Mouse (Mus musculus) NIH3T3 (cell line): ENCODE measurements at regions not wholly inside any gene's neighbourhood (a gene's known extent, or its start where the extent isn't known, plus 50 kb on each side); places are given as distances from the start of the nearest gene placed in this dataset.

Experiments used
- DNase-seq: peaks from one replicate; pipeline ENCODE4 v3.0.0-alpha.2; 2012; ENCODE audit warnings: low read depth

DNA sequence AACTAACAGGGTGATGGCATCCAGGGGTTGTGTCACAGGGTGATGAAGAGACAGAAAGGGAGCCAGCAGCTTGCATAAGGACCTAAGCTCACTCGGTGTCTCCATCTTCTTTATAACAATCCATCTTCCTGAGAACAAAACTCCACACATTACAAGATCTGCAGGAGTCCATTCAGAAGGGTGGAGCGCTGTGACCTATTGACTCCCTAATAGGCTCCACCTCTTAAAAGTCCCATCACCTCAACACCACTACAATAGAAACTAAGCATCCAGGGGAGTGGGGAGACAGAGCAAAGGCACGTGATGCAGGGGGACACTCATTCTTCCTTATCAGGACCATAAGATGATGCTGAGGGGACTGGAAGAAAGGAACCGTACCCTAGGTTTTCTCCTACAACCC, 224.5 kb upstream of the Irx5 start:
- no peak for DNase-seq

DNA sequence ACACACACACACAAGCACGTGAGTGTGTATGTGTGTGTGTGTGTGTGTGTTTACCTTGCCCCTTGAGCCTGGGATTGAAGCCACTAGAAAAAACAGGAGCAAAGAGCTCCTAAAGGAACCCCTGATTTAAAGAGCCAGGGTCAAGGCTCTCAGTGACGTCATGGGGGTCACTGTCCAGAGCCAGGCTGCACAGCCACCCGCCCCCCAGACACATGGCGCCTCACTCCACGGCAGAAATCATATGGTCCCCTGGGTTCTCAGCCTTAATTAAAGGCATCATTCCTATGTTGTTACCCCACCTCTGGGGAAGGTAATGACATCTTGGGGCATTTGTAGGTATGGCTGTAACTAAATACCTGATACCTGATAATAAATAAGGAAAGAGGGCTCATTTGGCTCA, 224.9 kb upstream of the Irx5 start:
- no peak for DNase-seq

DNA sequence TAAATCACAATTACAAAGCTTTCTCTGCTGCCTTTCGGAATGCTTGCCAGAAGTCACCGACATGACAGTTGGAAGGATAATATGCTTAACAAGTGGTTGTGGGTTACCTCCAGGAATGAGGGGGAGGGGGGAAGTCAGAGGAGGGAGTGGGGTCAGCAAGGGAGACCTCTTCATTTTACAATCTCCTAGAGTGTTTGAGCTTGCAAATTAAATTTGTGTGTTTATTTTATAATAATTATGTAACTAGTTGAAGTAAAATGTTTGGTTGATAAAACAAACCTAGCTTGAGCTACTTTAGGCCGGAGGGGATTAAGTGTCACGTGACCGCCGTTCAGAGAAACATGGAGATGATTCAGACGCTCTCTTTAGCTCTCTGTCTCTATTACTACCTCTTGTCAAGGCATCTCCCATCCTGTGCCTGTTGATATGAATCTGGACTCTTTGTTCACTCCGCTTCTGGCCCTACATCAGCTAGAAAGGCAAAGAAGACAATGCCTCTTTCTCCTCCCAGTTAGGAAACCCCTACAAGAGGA, 227.3 kb upstream of the Irx5 start:
- no peak for DNase-seq

DNA sequence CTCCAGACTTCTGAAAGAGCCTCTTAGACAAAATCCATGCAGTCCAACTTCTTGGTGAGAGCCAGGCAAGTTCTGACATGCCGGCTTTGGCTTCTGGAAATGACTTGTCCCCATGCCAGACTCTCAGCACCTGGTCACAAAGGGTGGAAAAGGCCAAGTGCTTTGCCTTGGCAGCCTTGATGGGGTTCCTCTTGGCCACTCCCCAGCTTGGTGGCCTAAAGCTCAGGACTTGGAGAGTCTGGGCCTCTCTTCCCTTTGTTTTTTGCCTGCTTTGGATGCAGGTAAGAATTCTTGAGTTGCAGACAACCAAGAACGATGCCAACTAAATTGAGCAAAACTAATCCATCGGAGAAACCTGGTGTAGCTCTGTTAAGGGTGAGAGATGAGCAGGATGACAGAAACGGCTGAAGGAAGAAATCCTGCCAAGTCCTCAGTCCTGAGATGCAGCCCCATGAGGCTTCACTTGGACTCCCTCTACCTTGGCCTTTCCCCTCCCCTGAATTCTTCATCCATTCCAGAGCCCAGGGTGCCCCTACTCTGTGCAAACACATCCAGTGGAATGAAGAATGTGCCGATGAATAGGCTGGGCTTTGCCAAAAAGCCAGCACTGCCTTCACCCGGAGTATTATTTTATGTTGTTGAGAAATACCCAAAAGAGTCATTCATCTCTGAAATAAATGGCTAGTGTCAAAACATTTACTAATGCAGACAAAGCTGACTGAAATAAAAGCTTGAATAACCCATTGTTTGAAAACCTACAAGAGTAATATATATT, 228.0 kb upstream of the Irx5 start:
- DNase-seq = no peak

DNA sequence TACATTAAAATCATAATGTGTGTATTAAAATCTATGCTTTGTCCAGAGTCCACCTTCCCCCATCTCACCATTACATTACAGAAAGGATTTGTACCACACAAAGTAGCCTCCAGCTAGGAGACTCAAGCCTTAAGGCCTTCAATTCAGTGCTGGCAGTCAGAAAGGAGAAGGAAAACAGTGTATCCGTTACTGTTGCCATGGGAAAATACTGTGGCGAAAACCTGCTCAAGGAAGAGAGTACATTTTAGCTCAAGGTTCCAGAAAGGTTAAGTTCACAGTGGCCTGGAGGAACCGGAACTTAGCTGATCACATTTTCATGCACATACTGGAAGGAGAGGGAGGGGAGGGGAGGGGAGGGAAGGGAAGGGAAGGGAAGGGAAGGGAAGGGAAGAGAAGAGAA, 231.8 kb upstream of the Irx5 start:
- no peak for DNase-seq

DNA sequence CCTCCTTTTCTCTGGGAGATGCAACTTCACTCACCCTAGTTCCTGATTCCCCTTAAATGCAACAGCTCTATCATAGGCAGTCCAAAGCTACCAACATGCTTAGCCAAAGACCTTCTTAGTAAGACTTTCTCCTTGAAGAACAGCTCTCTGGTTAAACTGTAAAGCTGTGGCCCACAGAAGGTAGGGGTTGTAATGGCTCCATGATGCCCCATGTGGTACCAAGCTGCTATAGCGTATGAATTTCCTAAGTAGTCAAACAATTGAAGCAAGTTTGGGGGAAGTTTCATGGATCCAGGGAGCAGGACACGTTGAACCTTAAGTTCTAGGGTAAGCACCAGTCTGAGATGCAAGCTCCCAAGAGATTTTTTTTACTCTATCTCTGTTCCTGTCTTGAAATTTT, 236.1 kb upstream of the Irx5 start:
- DNase-seq = peak; percentile 7

DNA sequence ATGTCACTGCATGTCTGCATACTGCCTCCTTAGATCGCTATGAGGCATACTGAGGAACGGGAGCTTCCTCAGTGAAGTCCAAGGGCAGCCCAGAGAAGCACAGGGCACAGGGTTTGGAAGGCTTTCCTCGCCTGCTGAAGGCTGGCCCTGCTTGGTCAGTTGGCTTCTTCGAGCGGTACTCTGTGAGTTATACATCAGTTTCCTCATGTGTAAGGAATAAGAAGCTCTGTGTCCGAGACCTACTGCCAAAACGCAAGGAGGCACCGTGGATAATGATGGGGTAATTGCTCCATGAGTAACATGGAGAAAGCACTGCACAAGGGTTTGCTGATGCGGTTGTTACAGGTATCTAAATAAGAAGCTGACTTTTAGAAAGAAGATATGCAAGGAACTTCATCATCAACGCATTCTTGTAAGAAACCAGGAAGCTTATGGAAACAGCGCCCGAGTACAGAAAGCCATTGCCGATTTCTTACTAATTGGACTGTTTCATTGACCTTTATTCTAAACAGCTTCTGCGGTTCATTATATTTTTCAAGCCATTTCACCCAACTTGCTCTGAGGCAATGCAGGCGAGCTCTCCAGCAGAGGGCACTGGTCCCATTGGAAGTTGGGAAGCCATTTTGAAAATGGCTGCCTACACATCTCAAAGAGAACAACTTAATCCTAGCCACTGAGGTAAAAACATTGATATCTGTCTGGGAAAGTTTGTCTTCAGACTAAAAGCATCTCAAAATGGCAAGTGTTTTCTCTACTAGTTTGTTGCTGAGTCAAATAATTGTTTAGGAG, 241.8 kb upstream of the Irx5 start:
- DNase-seq = peak; percentile 31

DNA sequence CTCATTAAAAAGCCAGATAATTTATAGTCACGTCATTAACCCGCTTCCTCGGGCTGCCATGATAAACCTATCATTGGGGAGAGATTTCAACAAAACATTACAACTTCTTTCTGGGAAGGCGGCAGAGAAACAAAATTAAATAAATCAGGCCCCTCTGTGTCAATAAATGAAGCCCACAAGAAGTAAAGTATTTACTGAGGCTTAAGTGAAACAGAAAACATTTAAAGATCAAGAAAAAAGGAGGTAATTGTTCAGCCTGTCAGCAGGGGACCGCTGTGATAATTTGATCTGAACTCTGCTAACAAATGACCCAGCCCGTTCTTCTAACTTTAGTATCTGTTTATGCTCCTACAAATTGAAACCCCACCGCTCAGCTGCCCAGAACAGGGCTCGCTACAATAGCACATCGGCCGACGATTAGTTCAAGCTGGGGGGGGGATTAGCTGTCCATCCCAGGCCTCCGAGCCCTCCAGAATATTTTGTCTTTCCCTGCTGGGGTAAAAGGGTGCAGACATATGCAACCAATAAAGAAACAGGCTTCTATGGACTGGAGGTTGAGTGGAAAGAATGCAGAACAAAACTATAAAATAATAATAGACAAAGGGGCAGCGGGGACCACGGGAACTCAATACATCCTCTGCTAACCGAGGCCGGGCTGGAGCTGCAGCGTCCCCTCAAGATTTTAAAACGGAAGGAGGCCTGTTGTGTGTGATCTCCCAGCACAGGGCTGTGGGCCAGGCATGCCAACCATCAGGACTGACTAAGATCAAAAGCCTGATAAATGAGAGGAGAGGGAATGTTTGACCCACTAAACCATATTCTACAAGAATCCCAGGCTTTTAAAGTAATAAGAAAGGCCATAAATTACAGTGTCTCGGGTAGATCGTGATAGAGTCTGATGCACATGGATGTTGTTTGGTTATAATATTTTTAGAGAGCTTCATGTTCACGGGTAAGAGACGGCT, 242.8 kb upstream of the Irx5 start:
- no peak for DNase-seq

DNA sequence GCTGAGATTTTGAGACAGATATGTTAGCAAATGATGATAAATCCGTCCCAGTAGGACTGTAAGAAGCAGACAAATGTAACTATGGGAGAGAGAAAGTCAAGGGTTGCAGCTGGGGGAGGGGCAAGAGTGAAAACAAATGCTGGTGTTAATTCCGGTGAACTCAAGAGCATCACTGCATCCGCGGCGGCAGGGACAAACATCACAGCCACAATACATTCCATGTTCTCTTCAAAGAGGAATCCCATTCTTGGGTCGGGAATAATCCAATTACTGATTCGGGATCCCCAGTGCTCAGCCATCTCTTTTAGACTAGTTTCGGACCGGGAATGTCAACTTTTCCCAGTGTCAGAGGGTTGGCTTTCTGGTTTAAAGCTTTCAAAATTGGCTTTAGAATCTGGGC, 243.5 kb upstream of the Irx5 start:
- no peak for DNase-seq

DNA sequence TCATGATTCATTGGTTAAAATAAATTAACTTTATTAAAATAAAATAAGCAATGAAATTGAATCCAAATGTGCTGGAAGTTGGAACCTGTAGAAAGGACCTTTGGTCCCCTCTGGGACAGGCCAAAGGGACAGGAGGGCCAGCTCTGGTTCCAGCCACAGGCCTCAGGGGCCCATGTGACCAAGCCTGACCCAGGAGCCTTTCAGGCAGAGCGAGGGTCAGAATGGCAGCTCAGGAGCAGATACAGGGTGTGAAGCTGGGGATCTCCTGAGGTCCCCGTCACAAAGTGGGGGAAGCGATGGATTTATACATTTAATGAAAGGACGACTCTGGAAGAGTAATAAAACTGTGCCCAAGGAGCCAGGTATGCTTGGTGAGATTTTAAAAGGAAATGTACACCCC, 244.0 kb upstream of the Irx5 start:
- DNase-seq = no peak

DNA sequence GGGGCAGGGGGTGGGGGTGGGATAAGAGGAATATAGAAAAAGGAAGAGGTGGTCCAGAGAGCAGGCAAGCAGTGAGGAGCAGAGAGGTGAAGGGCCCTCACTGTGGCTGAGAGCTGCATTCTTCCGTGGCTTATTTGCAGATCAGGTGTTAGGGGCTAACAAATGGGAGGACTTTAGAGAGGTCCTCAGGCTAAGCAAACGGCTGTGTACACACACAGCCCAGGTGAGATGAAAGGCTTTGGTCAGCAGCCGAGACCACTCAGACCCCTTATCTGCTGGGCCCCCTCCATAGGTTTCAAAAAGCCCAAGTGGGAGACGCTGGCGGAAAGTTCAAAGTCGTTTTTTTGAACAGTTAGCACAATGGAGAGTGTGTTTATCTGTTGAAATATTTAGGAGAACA, 252.9 kb upstream of the Irx5 start:
- no peak for DNase-seq

DNA sequence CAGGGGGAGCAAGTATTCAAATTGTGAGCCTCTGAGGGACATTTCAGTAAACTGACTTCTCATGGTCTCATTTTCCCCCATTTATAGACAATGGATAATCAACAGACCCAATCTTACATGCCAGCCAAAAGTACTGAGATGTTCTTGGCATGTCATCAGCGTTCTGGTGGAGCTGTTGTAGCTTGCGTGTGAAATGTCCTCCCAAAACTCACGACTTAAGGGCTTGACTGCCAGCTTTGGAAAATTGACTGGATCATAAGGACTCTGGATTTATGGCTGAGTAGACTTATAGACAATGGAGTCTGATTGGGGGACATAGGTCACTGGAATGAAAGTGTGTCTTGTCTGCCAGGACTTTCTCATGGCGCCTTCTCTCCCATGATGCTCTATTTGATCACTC, 254.9 kb upstream of the Irx5 start:
- DNase-seq = no peak

DNA sequence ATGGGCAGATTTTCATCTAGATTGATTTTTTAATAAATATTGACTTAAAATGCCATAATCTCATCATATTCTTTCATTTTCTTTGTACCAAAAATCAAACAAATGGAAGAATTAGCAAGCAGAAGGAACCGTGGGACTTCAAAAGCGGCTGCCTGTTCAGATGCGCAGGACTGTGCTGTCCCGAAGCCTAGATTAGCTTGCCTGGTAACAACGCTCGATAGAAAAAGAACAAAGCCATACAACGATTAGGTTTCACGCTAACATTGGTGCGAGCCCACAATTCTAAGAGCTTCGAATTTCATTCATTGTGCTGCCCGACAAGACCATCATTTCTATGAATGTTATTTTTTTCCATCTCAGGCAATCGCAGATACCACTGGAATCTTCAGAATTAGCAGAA, 262.1 kb upstream of the Irx5 start:
- no peak for DNase-seq

DNA sequence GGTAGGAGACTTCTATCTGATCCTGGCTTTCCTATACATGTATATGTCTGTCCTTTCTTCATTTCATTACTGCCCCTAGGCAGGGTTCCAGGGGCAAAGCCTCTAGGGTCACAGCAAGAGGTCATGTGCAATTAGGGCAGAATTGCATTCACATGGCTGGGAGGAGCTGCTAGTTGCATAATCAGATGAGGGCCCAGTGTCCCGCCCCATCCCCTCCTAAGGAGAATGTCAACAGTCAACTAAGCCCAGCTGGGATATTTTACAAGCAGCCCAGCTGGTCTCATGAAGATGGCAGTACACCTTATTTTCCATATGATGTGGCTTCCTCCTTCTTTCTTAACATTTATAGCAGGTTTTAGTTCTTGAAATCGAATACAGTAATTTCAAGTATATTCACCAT, 273.3 kb upstream of the Irx5 start:
- DNase-seq = no peak

DNA sequence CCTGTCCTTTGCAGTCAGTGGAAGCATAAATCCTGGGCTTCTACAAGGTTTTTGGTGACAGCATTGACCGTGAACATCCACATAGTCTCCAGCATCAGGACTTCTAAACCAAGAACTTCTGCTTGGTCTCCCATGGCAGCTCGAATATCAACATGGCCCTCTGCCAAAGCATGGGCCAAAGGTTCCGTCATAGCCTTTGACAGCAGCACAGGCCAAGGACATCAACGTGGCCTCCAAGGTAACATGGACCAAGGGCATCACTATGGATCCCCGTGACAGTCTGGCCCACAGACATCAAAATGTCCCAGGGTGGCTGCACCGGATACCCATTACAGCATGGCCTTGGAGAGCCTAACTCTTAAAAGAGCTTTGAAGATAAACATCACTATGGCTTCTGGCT, 275.5 kb upstream of the Irx5 start:
- no peak for DNase-seq

DNA sequence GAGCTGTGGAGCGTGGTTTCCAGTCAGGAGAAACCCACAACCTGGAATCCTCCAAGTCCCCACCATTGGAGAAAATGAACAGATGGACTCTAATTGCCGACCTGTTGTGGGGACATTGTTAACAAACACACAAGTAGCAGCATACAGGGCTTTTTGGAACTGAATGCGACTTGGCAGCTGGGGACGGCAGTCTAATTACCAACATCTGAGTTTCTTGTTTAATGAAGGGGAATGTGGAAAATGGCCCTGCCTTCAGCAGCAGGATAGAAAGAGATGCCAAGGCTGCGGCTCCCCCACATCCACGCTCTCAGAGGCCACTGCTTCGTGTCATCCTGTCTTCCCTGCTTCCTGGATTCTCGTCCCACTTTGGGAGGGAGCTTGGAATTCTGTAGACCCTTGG, 276.6 kb upstream of the Irx5 start:
- DNase-seq = no peak

DNA sequence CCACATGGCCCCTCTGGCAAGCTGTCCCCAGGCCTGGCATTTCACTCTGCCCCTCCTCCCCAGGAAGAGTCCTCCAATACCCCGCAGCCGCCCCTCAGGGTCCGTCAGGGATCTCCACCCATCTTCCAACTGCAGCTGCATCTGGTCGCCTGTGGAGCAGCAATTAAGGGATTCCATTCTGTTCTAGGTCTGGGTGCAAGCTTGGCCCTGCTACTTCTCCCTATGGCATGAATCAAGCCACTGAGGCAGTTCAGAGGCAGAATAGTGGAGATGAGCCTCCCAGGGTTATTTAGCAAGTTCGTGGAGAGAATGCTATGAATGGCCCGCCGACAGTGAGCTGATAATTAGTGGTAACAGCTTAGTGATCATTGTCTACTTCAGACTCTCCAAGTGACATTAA, 275.7 kb upstream of the Irx3 start:
- DNase-seq = no peak

DNA sequence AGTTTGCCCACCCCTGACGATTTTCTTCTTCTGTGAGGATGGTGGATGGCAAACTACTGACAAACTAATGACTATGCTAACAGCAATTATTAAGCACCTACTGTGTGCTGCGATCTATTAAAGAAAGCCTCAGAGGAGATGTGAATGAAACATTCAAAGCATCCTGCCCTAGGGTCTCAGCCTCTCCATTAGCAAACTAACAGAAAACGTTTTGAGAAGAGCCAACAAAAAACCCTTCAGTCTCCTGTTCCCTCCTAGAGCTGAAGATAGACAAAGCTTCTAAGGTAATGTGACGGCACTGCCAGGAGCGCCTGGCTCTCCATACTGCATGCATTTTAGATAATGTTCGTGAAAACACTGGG, 270.4 kb upstream of the Irx3 start:
- no peak for DNase-seq

DNA sequence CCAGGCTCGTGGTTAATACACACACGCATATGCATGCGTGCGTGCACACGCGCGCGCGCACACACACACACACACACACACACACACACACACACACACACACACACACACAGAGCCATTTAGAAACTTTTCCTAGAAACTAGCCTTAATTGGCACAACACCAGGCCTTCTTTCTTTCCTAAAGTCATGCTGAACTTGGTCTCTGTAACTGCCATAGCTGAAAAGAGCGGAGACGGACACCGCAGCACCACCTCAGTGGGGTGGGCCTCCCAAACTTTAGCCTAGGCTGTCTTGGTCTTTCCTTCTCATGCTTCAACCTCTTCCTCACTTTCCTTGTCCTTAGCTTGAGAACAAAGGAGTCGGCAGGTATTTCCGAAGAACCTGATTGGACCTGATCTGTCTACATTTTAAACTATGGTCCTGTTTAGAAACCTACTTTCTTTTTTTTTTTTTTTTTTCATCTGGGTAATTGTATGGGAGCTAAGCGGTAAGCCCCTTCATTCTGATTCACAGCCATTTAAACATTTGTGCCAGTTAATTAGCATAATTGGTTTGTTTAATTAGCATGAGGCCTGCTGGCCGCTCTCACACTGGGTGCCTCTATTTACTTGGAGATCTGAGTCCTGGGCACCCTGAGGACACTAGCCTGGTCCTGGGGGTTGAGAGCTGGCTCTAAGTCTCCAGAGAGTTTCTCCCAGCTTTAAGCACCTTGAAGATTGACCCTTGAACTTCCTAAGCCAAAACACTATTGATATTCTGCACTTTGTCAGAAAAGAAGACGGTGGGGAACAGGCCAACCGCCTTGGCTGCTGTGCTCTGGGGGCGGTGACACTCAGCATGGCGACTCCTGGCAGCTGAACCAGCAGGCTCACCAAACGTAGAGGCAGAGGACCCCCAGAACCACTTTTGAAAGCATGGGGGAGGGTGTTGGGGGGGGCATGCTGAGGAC, 269.7 kb upstream of the Irx3 start:
- DNase-seq = no peak

DNA sequence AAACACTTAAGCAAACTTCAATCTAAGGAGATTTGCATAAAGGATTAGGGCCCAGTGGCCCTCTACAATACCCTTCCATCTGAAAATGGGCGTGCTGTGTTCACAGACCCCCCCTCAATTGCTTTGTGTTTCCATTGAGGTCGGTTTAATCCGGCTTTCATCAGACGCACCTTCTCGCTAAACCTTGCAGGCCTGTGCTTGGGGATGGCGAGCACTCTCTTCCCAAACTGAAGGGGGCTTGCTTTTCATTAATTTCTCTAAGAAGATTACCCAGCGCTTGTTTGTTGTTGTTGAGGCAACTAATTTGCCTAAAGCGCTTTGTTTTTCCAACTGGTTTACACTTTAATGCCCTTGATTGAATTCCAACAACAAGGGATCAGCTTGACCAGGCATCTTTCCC, 268.8 kb upstream of the Irx3 start:
- DNase-seq = no peak

DNA sequence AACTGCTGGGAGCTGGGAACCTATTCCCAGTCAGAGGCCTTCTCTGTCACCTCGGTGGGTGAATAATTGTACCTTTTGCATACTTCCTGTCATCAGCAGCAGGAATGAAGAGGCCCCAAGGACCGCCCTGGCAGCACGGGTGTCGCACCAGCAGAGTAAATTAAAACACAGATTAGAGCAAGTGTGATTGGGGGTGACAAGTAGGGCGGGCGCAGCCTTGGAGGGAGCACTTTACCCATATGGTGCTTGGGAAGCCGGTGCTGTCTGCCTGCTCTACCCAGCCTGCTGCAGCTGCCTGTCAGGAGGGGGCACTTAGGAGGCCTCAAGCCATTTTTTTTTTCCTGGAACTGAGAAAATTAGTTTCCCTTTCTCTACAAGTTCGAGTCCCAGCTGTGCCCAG, 264.6 kb upstream of the Irx3 start:
- DNase-seq = no peak
